Mouse (Mus musculus) lung, postnatal 14 days (tissue): ENCODE measurements around the gene Fto.

Experiments
- DNase-seq: peaks from one replicate; pipeline ENCODE4 v3.0.0; 2021

Gene Fto

DNA sequence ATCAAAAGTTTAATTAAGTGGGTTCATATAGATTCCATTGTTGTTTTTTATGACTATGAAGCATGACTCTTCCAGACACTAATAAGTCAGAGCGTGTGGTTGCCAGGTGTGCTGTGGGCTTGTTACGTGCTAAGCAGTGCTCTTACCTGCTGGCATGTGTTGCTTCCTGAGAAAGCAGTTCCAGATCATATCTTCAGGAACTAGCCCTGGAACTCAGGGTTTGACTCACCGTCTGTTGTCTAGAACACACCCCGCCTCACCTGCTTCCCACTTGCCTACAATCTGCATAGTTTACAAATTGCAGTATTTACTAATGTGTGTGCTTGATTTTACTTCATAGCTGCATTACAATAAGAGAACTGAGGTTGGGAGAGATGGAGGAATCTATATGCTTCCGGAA is 84.7 kb downstream of the Fto start:
- no peak for DNase-seq

DNA sequence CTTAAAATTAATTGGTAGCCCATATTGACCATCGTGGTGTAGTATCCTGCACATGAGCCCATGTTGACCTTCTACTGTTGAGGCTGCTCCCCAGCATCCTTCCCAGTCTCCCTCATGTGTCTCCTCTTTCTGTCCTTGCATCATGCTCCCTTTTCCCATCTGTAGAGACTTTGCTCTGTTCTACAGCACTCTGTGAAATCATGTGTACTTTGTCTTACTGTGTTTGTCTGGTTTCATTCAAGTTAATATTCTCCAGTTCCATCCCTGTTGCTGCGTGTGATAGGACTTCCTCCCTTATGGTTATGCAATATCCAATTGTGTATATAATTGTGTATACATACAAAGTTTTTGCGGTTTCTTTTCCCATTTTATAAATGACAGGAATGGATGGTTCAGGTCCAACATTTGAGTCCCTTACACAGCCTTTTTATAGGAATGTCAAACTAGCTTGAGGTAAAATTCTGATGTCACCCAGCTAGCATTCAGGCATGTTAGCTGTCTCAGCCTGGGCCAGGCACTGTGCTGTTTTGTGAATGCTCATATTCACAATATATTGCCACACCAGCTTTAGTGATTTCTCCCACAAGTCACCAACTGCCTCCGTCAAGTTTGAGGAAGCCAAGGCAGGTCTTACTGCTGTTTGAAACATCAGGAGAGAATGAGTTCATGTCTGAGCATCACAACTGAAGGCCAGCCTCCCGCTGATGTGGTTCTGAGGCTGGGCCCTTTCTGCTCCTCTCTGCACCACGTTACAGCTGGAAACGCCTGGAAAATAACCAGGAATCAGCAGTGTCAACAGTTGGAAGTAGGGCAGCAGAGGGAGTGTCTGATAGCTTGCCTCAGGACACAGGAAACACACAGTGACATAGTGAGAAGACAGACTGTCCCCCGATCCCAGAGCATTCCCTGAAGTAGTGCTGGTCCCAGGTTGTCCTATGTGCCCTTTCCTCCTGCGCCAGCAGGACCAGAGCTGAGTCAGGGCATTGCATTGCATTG is 90.0 kb downstream of the Fto start:
- DNase-seq = peak; percentile 18

DNA sequence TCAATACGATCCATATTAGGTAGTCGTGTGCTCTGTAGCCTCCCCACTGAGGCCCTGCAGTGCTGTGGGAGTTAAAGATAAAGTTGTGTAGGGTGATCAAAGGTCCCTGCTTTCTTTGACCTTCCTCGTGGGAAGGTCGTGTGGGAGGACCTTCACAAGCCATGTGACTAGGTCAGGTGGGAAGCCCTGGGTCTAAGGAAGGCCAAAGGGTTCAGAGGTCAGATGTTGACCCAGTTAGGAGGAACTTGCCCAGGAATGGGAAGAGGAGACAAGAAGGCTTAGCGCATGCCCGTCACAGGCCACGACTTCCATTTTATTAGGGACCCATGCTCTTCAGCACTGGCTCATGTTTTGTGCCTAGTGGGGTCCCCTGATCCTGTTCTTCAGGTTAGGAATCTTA is 91.0 kb downstream of the Fto start:
- no peak for DNase-seq

DNA sequence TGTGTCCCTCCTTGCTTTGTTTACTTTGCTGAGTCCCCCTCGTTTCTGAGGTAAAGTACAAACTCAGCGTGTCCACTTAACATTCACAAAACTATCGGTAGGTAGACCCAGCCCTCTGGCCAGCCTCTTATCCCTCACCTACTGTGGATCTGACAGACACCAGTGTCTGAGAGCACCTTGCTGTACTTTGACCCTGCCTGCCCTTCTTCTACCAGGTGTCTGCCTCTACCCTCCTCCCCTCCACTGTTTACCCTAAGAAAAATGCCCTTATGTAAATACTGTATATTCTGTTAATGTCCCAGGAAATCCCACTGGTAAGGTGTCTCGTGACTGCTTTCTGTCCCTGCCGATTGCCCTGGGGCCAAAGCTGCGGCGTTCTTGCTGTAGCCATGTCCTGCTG is 91.8 kb downstream of the Fto start:
- DNase-seq = no peak

DNA sequence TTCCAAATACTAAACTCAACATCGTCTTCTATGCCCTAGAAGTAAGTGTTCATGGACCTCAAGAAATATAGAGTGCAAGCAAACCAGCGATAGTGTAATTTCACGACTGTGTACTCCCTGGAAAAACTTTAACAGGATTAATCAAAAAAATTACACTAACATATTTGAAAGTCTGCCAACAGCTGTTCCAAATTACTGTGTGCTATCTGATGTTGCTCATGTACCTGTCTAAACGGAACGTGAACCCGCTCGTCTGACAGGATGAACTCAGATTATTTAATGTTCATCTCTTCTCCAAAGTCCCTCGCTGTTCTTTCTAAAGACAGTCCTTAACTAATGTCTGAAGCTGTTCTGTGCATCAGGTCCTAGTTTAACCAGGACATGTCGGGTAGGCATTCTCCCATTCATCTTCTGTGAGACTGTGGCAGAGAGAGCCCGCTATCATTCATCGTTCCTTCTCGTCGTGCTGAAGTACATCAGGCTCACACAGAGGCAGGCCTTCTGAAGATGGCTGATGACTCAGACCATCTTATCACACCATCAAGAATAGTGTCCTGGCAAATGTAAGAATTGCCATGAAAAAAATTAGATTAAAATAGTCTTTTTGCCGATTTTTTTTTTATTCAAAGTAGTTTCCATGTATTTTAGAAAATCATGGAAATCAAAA is 93.4 kb downstream of the Fto start:
- DNase-seq = no peak

DNA sequence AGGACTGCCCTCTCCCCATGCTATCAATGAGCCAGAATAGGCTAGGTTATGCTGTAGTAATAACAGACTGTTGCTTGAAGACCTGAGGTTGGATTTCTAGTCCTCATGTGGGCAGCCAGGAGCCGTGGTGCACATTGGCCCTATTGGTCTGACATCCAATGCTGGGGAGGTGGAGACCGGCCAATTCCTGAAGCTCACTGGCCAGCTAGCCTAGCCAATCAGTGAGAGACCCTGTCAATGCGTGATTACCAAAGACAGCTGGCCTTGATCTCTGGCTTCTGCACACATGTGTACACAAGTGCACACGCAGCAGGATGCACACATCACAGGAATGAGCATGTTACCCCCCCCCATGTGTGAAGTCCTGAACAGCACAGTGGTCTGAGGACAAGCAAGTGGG is 94.6 kb downstream of the Fto start:
- no peak for DNase-seq

DNA sequence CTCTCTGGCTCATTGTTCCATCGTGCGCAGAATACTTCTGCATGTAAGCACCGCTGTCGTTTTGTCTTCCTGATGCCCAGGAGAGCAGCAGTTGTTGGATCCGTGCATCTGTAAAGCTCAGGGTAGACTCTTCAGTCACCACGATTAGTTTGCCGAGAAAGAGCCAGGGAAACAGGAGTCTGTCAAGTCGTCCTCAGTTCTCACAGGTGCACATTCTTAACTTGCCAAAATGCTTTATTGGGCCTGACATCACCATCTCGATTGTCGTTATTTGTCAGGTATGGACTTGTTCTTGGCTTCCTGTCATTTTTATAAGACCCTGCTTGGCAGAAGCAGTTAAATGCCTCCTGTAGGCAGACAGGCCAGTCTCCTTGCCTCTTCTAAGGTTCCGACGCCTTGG is 96.7 kb downstream of the Fto start:
- no peak for DNase-seq

DNA sequence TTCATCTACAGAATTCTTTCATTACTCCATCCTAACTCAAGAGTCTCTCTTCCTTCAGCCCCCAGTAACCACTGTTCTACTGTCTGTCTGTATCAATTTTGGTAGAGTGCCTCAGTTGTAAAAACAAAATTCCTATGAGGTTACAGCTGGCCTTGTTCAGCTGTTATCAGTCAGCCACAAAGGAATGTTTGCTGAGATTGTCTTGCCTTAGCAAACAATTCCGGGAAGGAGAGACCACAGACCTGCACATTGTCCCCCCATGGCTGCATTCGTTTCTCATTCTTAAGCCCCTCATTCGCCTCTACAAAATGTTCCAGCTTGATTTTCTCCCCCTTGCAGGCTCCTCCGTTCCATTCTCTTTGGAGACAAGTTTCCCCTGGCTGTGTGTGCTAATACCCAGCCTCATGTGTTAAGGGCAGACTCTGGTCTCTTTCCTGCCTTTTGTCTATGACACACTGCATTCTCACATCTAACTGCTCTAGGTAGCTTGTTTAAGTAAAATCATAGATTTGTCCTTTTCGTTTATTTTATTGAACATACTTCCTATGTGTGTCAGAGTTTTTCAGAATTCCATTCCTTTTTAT is 111.3 kb downstream of the Fto start:
- DNase-seq = no peak

DNA sequence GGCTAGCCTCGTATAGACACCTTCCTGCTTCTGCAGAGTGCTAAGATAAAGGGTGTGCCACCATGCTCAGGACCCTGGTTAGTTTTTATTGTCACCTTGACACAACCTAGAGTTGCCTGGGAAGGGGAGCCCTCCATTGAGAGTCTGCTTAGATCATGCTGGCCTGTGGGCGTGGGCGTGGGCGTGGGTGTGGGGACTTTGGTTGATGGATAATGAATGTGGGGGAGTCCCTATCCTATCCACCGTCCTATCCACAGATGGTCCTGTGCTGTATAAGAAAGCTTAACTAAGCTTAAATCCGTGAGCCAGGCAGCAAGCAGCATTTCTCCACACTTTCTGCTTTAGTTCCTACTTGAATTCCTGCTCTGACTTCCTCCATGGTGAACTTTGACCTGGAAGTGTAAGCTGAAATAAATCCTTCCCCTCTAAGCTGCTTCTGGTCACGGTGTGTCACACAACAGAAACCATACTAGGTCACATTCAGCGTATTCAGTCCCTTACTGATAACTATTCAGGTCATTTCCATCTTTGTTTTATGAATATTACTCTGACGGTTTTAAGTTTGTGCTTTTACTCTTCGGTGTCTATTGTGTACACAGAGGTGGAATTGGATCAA is 112.0 kb downstream of the Fto start:
- DNase-seq = no peak

DNA sequence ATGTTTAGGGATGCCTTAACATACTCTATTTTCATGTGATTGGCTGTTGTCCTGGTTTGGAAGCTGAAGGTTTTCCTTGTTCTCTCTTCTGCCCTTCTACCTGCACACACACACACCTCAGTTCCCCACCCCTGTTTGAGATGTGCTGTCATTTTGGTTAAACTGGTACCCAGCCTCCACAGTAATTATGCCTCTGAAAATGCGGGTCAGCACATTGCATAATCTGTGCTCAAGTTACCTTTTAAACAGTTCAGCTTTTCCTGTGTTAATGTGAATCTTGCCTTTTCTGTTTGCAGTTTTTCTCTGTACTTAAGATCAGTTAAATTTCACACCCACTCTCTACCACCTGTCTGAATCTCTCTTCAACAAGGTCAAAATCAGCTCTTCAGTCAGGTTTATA is 113.2 kb downstream of the Fto start:
- DNase-seq = no peak

DNA sequence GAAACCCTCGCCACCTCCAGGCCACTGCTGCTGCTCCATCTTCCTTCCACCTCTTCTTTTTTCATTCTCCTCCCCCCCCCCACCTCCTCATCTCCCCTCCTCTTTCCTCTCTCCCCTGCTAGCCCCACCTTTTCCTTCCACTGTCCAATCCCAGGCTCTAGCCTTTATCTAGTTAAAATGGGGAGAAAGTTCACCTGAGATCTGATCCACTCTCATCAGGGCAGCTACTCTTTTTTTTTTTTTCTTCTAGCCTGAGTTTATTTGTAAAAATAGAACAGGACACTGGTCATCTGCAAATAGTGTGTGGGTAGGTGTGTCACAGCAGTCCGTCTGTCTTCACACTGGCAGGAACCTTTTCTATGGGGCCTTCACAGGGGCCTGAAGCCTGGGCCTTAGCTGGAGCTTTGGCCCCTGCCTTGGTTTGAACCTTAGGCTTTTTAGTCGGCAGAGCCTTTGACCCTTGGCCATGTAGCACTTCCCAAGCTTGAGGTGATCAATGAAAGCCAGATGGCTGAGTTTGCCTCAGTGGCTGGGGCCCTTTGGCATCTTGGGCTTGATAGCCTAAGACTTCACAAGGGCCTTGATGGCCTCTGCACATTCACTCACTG is 117.1 kb downstream of the Fto start:
- no peak for DNase-seq

DNA sequence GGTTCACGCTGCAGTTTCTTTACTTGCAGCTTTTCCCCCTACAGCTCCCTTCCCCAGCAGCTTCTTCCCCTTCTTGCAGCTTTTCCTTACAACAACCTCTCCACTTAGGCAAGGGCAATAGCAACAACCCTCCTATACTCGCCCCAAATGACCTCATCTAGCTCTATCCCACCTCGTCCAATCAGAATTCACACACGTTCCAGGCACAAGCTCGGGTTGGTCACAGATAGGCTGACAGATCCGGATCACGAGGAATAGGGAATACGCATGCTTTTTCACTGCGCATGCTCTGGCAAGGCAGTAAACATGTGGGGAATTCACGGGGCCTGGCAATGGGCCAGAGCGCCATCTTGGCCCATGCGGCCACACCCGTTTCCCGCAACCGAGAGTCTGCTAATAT is 122.7 kb downstream of the Fto start:
- no peak for DNase-seq

DNA sequence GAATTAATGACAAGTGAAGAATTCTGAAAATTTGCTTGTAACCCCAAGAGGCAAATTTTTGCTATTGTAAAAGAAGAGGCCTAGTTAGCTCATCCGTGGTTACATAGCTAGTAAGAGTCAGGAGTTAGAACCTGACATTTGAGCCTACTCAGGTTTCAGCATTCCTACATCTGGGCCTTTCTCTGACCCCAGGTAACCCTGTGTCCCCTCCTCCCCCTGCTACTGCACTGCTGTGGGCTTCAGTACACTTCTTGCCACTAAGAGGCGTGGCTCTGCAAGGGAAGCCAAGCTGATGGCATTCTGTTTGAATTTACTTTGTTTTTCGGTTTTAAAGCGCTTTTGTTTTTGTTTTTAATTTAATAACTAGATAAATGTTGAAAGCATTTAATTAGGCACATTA is 130.6 kb downstream of the Fto start:
- no peak for DNase-seq

DNA sequence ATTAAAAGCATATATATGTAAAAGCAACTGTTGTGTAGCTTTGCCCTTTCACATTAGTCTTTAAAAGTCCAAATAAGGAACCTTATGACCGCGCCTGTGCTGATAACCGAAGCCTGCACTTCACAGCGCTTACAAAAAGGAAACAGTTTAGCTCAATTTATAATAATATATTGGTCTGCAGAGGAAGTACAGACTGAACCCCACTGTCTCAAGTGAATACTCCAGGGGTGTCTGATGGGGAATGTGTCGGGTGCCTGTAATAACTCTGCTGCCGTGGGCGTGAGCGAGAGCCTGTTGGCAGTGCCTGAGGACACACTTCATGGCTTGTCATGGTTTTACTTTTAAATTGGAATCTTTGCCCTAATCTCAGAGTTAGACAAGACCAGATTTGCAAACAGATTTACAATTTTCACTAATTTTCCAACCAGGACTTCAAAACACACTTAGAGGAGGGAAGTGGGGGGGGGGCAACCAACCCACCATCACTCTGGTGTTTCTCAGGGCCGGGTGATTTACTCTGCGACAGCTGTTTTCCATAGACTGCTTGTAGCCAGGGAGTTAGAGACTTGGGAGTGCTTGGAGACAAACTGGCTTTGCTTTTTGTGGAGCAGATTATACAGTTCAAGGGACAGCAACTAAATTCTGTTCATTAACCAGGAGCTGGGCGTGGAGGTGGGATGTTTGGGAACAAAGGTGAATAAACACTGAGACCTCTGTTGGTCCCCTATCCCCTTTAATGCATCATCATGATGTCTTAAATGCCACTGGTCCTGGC is 131.5 kb downstream of the Fto start:
- DNase-seq = no peak

DNA sequence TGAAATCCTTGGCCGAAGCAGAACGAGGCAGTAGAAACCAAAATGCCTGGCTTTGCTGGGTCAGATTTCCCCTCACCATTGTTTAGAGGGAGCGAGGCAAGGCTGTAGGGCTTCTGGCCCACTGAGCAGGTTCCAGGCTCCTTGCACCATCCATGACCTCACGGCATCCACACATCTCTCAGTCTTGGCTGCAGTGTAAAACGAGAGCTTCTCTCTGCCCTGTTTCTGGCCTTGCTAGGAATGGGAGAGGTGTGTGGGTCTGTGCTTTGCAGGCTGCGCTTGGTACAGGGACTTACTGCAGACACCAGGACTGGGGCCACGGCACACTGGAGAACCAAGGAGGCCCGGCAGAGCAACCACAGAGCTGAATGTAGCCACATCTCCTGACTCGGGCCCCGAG is 132.2 kb downstream of the Fto start:
- DNase-seq = no peak

DNA sequence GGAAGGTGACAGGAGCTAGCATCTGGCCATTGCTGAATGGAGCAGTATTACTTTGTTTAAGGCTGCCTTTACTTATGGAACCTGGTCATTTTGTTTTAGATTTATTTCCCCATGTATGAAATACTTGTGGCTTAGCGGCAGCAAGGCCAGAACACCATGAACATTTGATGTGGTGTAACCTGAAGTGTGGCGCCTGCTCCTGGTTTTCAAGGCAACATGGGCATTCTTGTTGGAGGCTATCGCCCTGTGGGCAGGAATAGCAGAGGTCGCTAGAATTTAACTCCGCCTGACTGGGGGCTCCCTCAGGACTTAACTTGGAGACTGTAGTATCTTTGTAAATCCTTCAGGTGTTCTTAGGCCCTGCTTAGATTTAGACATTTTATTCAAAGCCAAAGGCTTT is 132.7 kb downstream of the Fto start:
- no peak for DNase-seq

DNA sequence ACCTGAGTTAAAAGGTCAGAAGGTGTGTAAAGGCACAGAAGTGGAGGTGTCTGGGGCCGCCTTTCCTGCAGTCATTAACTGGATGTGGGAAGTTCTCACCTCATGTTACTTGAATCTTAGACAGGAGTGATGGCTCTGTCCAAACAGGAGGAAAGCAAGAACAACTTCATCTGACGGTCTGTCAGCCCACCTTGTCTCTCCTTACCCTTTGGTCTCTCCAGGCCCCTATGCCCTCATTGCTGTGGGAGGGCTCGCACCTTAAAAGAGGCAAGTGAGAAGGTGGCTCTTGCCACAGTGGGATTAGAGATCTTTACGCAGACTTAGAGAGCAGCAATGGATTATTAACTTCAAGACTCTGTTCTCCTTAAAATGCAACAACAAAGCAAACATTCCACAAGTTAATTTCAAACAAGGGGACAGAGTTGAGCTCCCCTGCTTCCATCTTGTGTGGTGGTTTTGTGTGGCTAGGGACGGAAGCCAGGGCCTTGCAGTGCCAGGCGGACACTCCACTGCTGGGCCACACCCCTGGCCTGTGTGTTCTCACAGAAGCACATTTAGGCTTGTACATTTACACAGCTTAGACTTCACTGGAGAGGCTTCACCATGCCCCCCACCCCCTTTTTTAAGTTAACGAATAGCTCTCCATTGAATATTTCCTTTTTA is 135.5 kb downstream of the Fto start:
- peak; percentile 11 for DNase-seq

DNA sequence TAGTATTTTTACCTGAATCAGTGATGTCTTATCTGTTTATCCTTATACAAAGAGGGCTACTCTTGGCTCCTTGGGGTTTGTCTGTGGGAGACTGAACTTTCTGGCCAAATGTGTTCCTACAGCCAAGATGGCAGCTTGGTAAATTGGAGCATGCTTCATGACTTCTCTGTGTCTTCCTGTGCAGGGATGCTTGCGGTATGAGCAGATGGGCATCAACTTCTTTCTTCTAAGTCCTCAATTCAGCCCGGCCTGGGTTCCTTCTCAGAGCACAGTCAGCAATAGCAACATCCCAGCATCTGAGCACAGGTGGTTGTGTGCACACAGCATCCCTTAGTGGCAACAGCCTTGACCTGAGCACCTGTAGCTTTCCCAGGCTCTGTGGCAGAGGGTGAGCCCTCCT is 141.6 kb downstream of the Fto start:
- DNase-seq = no peak

DNA sequence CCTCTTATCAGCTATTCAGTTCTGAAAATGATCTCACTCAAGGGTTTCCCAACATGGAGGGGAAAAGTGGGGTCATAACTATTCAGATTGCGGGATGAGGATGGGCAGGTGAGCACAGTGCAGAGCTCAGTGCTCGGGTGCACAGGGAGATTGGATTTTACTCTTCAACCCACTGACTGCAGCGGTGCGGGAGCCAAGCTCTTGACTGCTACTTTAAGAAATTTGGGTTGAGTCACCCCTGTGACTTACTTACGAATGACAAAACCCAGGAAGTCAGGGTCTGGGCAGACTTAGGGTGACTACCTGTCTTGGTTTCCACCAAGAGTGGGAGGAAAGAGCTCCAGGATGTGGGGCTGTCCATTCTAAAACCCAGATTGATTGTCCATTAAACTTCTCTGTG is 142.3 kb downstream of the Fto start:
- DNase-seq = no peak

DNA sequence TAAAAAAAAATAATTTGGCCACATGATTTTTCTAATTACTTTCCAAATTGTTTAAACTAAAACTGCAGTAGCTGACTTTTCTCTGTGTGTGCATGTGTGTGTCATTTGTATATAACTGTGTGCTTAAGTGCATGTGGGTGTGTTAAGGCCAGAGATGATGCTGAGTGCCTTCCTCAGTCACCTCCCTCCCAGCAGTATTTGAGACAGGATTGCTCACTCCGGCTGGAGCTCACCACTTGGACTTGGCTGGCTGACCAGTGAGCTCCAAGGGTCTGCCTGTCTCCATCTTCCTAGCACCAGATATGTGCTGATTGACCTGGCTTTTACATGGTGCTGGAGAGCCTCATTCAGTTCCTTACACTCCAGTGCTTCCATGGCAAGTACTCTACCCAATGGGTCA is 144.7 kb downstream of the Fto start:
- no peak for DNase-seq

DNA sequence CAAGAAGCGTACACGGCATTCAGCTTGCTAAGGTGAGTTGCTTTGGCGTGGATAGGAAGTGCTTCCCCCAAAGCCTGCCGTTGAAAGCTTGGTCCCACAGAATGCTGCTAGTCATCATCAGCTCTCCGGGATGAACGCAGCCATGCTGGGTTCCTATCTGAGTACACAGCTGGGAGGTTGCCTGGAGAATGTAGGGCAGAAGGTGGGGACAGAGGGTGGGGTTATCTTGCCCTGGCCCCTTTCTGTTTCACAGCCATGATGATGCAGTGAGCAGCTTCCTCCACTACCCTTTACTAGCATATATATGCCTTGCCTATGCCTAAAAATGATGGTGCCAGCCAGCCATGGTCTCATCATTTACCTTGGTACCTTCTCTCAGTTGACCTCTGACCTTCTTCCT is 147.6 kb downstream of the Fto start:
- no peak for DNase-seq

DNA sequence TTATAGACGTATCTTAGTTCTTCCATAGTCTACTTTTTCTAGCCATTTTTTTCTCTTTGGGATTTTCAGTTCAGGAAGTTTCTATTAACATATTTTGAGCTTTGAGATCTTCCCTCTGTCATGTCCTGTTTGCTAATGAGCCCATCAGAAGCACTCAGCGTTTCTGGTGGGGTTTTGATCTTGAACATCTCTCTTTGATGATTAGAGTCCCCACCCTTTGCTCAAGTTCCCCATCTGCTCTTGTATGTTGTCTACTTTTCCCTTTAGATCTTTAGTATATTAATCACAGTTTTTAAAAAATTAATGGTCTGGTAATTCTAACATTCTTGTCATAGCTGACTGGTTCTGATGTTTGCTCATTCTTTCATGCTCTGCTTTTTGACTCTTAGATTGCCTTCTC is 150.4 kb downstream of the Fto start:
- DNase-seq = no peak
